ENCODE assay signal across 25 mouse cellular contexts in genomic region chr9:71931965-71932364, GRCm38 (mm10).
"Had no signal": no experiment of that assay in that cellular context is flagged by ENCODE, and none has a peak within 500 bp of the region (broad histone marks: within the 10 kb centered on the region; RNA-seq: fewer than 3 reads in every experiment).

No protein-coding gene starts in this region.

- DNase-seq: gastrocnemius, postnatal 14 days; gastrocnemius, postnatal 36 days; heart, adult 11 months; heart, adult 2 months; heart, postnatal 14 days; heart, postnatal 36 days; kidney, adult 11 months; kidney, adult 2 months; kidney, adult 9 months; kidney, postnatal 14 days; kidney, postnatal 36 days; layer of hippocampus, adult 9-11 months; layer of hippocampus, postnatal 36 days; left cerebral cortex, postnatal 4 days had no signal

- H3K27me3 ChIP-seq: heart, embryonic 13.5 days; heart, embryonic 15.5 days; hindbrain, embryonic 13.5 days; hindbrain, embryonic 15.5 days; kidney, embryonic 15.5 days; limb, embryonic 13.5 days; limb, embryonic 15.5 days had no signal

- H3K9ac ChIP-seq: heart, embryonic 13.5 days; heart, embryonic 15.5 days; hindbrain, embryonic 13.5 days; hindbrain, embryonic 15.5 days; kidney, embryonic 15.5 days; limb, embryonic 13.5 days; limb, embryonic 15.5 days had no signal

- H3K4me2 ChIP-seq: heart, embryonic 11.5 days; heart, embryonic 13.5 days; heart, embryonic 15.5 days; hindbrain, embryonic 13.5 days; hindbrain, embryonic 15.5 days; kidney, embryonic 15.5 days; limb, embryonic 13.5 days; limb, embryonic 15.5 days had no signal

- H3K36me3 ChIP-seq: heart, embryonic 13.5 days; heart, embryonic 15.5 days; hindbrain, embryonic 13.5 days; hindbrain, embryonic 15.5 days; kidney, embryonic 15.5 days; limb, embryonic 13.5 days; limb, embryonic 15.5 days had no signal

- ATAC-seq: hindbrain, postnatal 0 days; intestine, embryonic 16.5 days had no signal

- H3K9me3 ChIP-seq: heart, embryonic 13.5 days; heart, embryonic 15.5 days; hindbrain, embryonic 13.5 days; hindbrain, embryonic 15.5 days; kidney, embryonic 15.5 days; limb, embryonic 13.5 days; limb, embryonic 15.5 days had no signal

- H3K27ac ChIP-seq: heart, adult 2 months; heart, embryonic 13.5 days; heart, embryonic 15.5 days; hindbrain, embryonic 15.5 days; hindbrain, postnatal 0 days; kidney, embryonic 15.5 days; kidney, postnatal 0 days; limb, embryonic 13.5 days; limb, embryonic 15.5 days had no signal

- H3K4me1 ChIP-seq: heart, embryonic 15.5 days; kidney, embryonic 15.5 days; limb, embryonic 13.5 days; limb, embryonic 15.5 days had no signal

- H3K4me3 ChIP-seq: heart, adult 2 months; heart, embryonic 13.5 days; heart, embryonic 15.5 days; hindbrain, embryonic 13.5 days; hindbrain, embryonic 15.5 days; kidney, embryonic 15.5 days; limb, embryonic 13.5 days; limb, embryonic 15.5 days had no signal
